21 mouse cellular contexts compared by ENCODE assay signal in genomic region chr15:41970877-41971276, GRCm38 (mm10).
DNase-seq lines count a peak whose midpoint lies in the region; TF ChIP-seq lines count a peak whose summit lies in the region.
"Had no signal": no experiment of that assay in that cellular context is flagged by ENCODE, and none has a peak within 500 bp of the region (broad histone marks: within the 10 kb centered on the region; RNA-seq: fewer than 3 reads in every experiment).

No protein-coding gene starts in this region.

- no peak for TF ChIP-seq CTCF in layer of hippocampus, adult 2 months (conservative IDR thresholded peaks at IDR 0.05)

- H3K4me3 ChIP-seq in layer of hippocampus, adult 2 months: no peak overlapping the region
- H3K4me3 ChIP-seq: limb, embryonic 15.5 days; liver, embryonic 15.5 days; midbrain, embryonic 12.5 days had no signal

- no peak overlapping the region for H3K27ac ChIP-seq in layer of hippocampus, adult 2 months
- H3K27ac ChIP-seq: hindbrain, postnatal 0 days; limb, embryonic 15.5 days; liver, embryonic 15.5 days; midbrain, embryonic 12.5 days; stomach, postnatal 0 days had no signal

- peak; percentile 30 for DNase-seq in gastrocnemius, adult 18-20 months (ENCODE audit: low spot score)
- DNase-seq in gastrocnemius, postnatal 25 days: no peak
- peak; percentile 20 for DNase-seq in lung, postnatal 25 days (ENCODE audit: low spot score)
- DNase-seq in lung, postnatal 4 days: no peak
- DNase-seq in adipocyte (ENCODE audit: low spot score): peak; percentile 70
- no peak for DNase-seq in layer of hippocampus, adult 2 months (ENCODE audit: low spot score in 2 of 2)
- DNase-seq in frontal cortex, adult 2 months (ENCODE audit: extremely low spot score in 1 of 2, low spot score in 1 of 2): no peak
- DNase-seq: adrenal gland, postnatal 25 days; B cell, adult 2 months; cerebellum, adult 9-10 months; forebrain, postnatal 0 days; kidney, postnatal 4 days; layer of hippocampus, adult 9-11 months; left cerebral cortex, postnatal 4 days; thymus, adult 2 months; thymus, postnatal 4 days had no signal

Comparison
In these comparisons a context has a peak if more than half of its experiments do, and no peak if none do; other contexts are left out.
1. DNase-seq: peak in gastrocnemius, adult 18-20 months (single experiment), lung, postnatal 25 days (single experiment) and adipocyte (single experiment); none in gastrocnemius, postnatal 25 days (single experiment), lung, postnatal 4 days (0 of 2), layer of hippocampus, adult 2 months (0 of 2) and frontal cortex, adult 2 months (0 of 2).